Mouse (Mus musculus) stomach, postnatal 0 days (tissue): ENCODE results near the gene Rev1.

Experiments used
- CTCF ChIP-seq: IDR thresholded peaks from 2 replicates; pipeline ENCODE4 v1.5.1; 2016; ENCODE audit warnings: antibody characterized with exemption, low read depth, mild to moderate bottlenecking, moderate library complexity
- EP300 ChIP-seq: optimal IDR thresholded peaks from 2 replicates; pipeline ENCODE3; 2016; ENCODE audit warnings: antibody characterized with exemption

GRCm38 (mm10) chr1:38150086-38150485 lies 20.5 kb upstream of the Rev1 start:
- TF ChIP-seq CTCF: no peak
- TF ChIP-seq EP300: no peak
